Comparison of ENCODE assay signal across 7 mouse cellular contexts in genomic region chr13:95389866-95390865, GRCm38 (mm10). TPM values are rescaled to one million over a fixed set of nuclear protein-coding genes. Genes with fewer than 3 reads are reported as not detected.
DNase-seq lines count a peak whose midpoint lies in the region; ATAC-seq lines count a peak whose summit lies in the region.

No protein-coding gene starts in this region.

- H3K9me3 ChIP-seq in midbrain, embryonic 13.5 days: no peaks in the 10 kb centered on the region

- WGBS in midbrain, embryonic 13.5 days: 36% methylated on average over 24 of the region's 24 CpGs

- H3K4me1 ChIP-seq in midbrain, embryonic 13.5 days (replicated peaks): no peaks in the 10 kb centered on the region

- no peaks in the 10 kb centered on the region for H3K27me3 ChIP-seq in midbrain, embryonic 13.5 days

- intact Hi-C loops in left cerebral cortex, postnatal 4 days (cut with DNase I): loop anchor here (2.0 kb wide), 1 partner anchor 91 kb away; no protein-coding TSS in a partner anchor

- ATAC-seq in midbrain, embryonic 13.5 days: peak; percentile 64

- H3K9ac ChIP-seq in midbrain, embryonic 13.5 days (replicated peaks): no peak overlapping the region

- H3K27ac ChIP-seq in midbrain, embryonic 13.5 days: no peak overlapping the region

- no peaks in the 10 kb centered on the region for H3K36me3 ChIP-seq in midbrain, embryonic 13.5 days

- H3K4me2 ChIP-seq in midbrain, embryonic 13.5 days (replicated peaks): 0 out of 2 replicates have a peak overlapping the region, but pooled peaks have one; percentile 9

- DNase-seq in adrenal gland, adult 8-10 months: peak; percentile 45
- DNase-seq in embryo, embryonic 11.5 days (ENCODE audit: low read depth, low spot score): peak; percentile 75
- peak; percentile 46 to 75 for DNase-seq in gastrocnemius, postnatal 4 days (ENCODE audit: low spot score in 2 of 2)
- DNase-seq in kidney, adult 11 months: peak; percentile 47
- DNase-seq in left cerebral cortex, postnatal 4 days: peak; percentile 82
- peak; percentile 29 for DNase-seq in spleen, adult 12 weeks (ENCODE audit: low spot score)

- H3K4me3 ChIP-seq in midbrain, embryonic 13.5 days (replicated peaks): no peak overlapping the region

RNA-seq across cellular contexts. Expression of gene Aggf1, which starts 15.0 kb away (rescaled TPM):
- 10 to 100 TPM; 37.8 to 43.1 (median 40.3) TPM for total RNA-seq in adrenal gland, adult 8-10 months (2022)
- 10 to 100 TPM; 22.4 to 22.5 TPM for total RNA-seq in gastrocnemius, postnatal 4 days (2021)
- total RNA-seq in left cerebral cortex, postnatal 4 days (2021): 10 to 100 TPM; 38.1 to 39.8 TPM
- 41.6 and 45.1 TPM in 2 replicates for polyA plus RNA-seq in midbrain, embryonic 13.5 days (2015; fragmentation: Nextera tagmentation; extraction: Ambion mirVana)

RNA-seq across cellular contexts. Expression of gene Crhbp, which starts 54.6 kb away (rescaled TPM):
- total RNA-seq in adrenal gland, adult 8-10 months (2022): not detected
- not detected for total RNA-seq in gastrocnemius, postnatal 4 days (2021)
- total RNA-seq in left cerebral cortex, postnatal 4 days (2021): 1 to 10 TPM; 5.7 to 6.5 TPM
- polyA plus RNA-seq in midbrain, embryonic 13.5 days (2015; fragmentation: Nextera tagmentation; extraction: Ambion mirVana): 1.7 and 1.9 TPM in 2 replicates

Comparison
In these comparisons a context has a peak if more than half of its experiments do, and no peak if none do; other contexts are left out.
1. DNase-seq: peak in every context shown above with its lines; median percentile 82 in left cerebral cortex, postnatal 4 days; 75 in embryo, embryonic 11.5 days; 60 in gastrocnemius, postnatal 4 days; 47 in kidney, adult 11 months; 45 in adrenal gland, adult 8-10 months; 29 in spleen, adult 12 weeks.
2. RNA of gene Crhbp, which starts 54.6 kb away (total RNA-seq): 5.7 to 6.5 TPM in left cerebral cortex, postnatal 4 days; not detected in gastrocnemius, postnatal 4 days and not detected in adrenal gland, adult 8-10 months; every median in the first group is over 4 times any median in the second.